ENCODE assay signal across 29 mouse cellular contexts in genomic region chr10:4177285-4177684, GRCm38 (mm10).
DNase-seq lines count a peak whose midpoint lies in the region; ATAC-seq and TF ChIP-seq lines count a peak whose summit lies in the region.
"Had no signal": no experiment of that assay in that cellular context is flagged by ENCODE, and none has a peak within 500 bp of the region (broad histone marks: within the 10 kb centered on the region; RNA-seq: fewer than 3 reads in every experiment).

No protein-coding gene starts in this region.

- 50% methylated on average over 4 of the region's 4 CpGs for WGBS in intestine, embryonic 14.5 days
- 57% methylated on average over 4 of the region's 4 CpGs for WGBS in intestine, postnatal 0 days
- WGBS in lung, embryonic 16.5 days = 44% methylated on average over 4 of the region's 4 CpGs
- 80% methylated on average over 4 of the region's 4 CpGs for WGBS in lung, adult 2 months
- 50% methylated on average over 4 of the region's 4 CpGs for WGBS in intestine, embryonic 15.5 days
- 52% methylated on average over 4 of the region's 4 CpGs for WGBS in stomach, embryonic 15.5 days

- peak overlapping the region; percentile 29; the same call in 1 of the 2 replicates for H3K27ac ChIP-seq in intestine, embryonic 14.5 days (ENCODE audit: low read depth)
- no peak overlapping the region for H3K27ac ChIP-seq in intestine, postnatal 0 days (ENCODE audit: low read depth, low read length)
- no peak overlapping the region; the same call in 1 of the 2 replicates for H3K27ac ChIP-seq in lung, embryonic 16.5 days (ENCODE audit: low read length)
- H3K27ac ChIP-seq in intestine, embryonic 15.5 days = no peak overlapping the region
- H3K27ac ChIP-seq in stomach, embryonic 15.5 days = peak overlapping the region; percentile 64
- H3K27ac ChIP-seq: embryonic facial prominence, embryonic 13.5 days; forebrain, embryonic 10.5 days; forebrain, embryonic 13.5 days; heart, adult 2 months; heart, embryonic 10.5 days; heart, embryonic 13.5 days; hindbrain, embryonic 14.5 days had no signal

- DNase-seq in intestine, embryonic 14.5 days (ENCODE audit: low spot score) = no peak
- no peak for DNase-seq in lung, adult 2 months
- DNase-seq in thymus, postnatal 10 days (ENCODE audit: low spot score in 2 of 2) = no peak
- DNase-seq: adrenal gland, adult 2 months; adrenal gland, postnatal 14 days; B cell, adult 2 months; cerebellum, adult 11 months; cerebellum, adult 2 months; cerebellum, adult 9-11 months; cerebellum, postnatal 25 days; gastrocnemius, postnatal 10 days; gastrocnemius, postnatal 36 days; heart, adult 2 months; heart, postnatal 14 days; heart, postnatal 4 days had no signal

- no peak for TF ChIP-seq POLR2A in lung, adult 2 months (IDR thresholded peaks at IDR 0.05; ENCODE audit: borderline replicate concordance, extremely low read depth, low read depth, low read length)

- ATAC-seq in intestine, embryonic 14.5 days (replicated peaks; ENCODE audit: low FRiP score, low TSS enrichment, low read depth) = no peak
- no peak for ATAC-seq in intestine, postnatal 0 days
- ATAC-seq in lung, embryonic 16.5 days (ENCODE audit: low read depth) = peak; percentile 78
- ATAC-seq in intestine, embryonic 15.5 days = peak; percentile 30; the same call in 1 of the 2 replicates
- no peak for ATAC-seq in stomach, embryonic 15.5 days (ENCODE audit: insufficient read depth, low FRiP score, low read depth)
- ATAC-seq: forebrain, embryonic 13.5 days; forebrain, embryonic 16.5 days; Patski had no signal

- no peaks in the 10 kb centered on the region for H3K27me3 ChIP-seq in intestine, embryonic 14.5 days (replicated peaks; ENCODE audit: control insufficient read depth, insufficient read depth, low read length)
- H3K27me3 ChIP-seq in intestine, postnatal 0 days (replicated peaks; ENCODE audit: control insufficient read depth, insufficient read depth, low read length) = no peaks in the 10 kb centered on the region
- no peaks in the 10 kb centered on the region for H3K27me3 ChIP-seq in lung, embryonic 16.5 days (ENCODE audit: control insufficient read depth, insufficient read depth, low read depth, low read length)
- H3K27me3 ChIP-seq in intestine, embryonic 15.5 days (replicated peaks) = no peaks in the 10 kb centered on the region
- no peaks in the 10 kb centered on the region for H3K27me3 ChIP-seq in stomach, embryonic 15.5 days (replicated peaks)
- H3K27me3 ChIP-seq: CH12.LX; embryonic facial prominence, embryonic 13.5 days; forebrain, embryonic 13.5 days; heart, embryonic 13.5 days; Patski had no signal

- H3K4me2 ChIP-seq in intestine, embryonic 14.5 days (ENCODE audit: low read length) = no peak overlapping the region
- no peak overlapping the region for H3K4me2 ChIP-seq in intestine, postnatal 0 days (replicated peaks; ENCODE audit: low read depth)
- H3K4me2 ChIP-seq in lung, embryonic 16.5 days (ENCODE audit: low read depth, low read length) = no peak overlapping the region
- no peak overlapping the region for H3K4me2 ChIP-seq in intestine, embryonic 15.5 days (replicated peaks)
- no peak overlapping the region for H3K4me2 ChIP-seq in stomach, embryonic 15.5 days
- H3K4me2 ChIP-seq: embryonic facial prominence, embryonic 13.5 days; forebrain, embryonic 13.5 days; heart, embryonic 13.5 days; hindbrain, embryonic 14.5 days had no signal

- no peak overlapping the region for H3K9ac ChIP-seq in intestine, embryonic 14.5 days (ENCODE audit: low read length)
- H3K9ac ChIP-seq in intestine, postnatal 0 days (ENCODE audit: low read depth, low read length) = no peak overlapping the region
- H3K9ac ChIP-seq in lung, embryonic 16.5 days (ENCODE audit: low read length) = no peak overlapping the region
- no peak overlapping the region for H3K9ac ChIP-seq in intestine, embryonic 15.5 days
- H3K9ac ChIP-seq in stomach, embryonic 15.5 days = no peak overlapping the region
- H3K9ac ChIP-seq: embryonic facial prominence, embryonic 13.5 days; forebrain, embryonic 13.5 days; heart, embryonic 13.5 days; hindbrain, embryonic 14.5 days had no signal

- H3K4me1 ChIP-seq in intestine, embryonic 14.5 days (replicated peaks; ENCODE audit: control insufficient read depth, insufficient read depth, low read length) = 0 out of 2 replicates have a peak, but pooled peaks cover 12% of the 10 kb centered on the region
- no peaks in the 10 kb centered on the region for H3K4me1 ChIP-seq in intestine, postnatal 0 days (replicated peaks; ENCODE audit: control insufficient read depth, insufficient read depth, low read length)
- peaks cover 16% of the 10 kb centered on the region for H3K4me1 ChIP-seq in lung, embryonic 16.5 days (replicated peaks; ENCODE audit: control insufficient read depth, insufficient read depth, low read length)
- no peaks in the 10 kb centered on the region; the same call in 1 of the 2 replicates for H3K4me1 ChIP-seq in lung, adult 2 months (ENCODE audit: control insufficient read depth, insufficient read depth, low read length)
- H3K4me1 ChIP-seq in intestine, embryonic 15.5 days (replicated peaks) = 0 out of 2 replicates have a peak, but pooled peaks cover 5% of the 10 kb centered on the region
- peaks cover 10% of the 10 kb centered on the region; the same call in 1 of the 2 replicates for H3K4me1 ChIP-seq in stomach, embryonic 15.5 days

- no peaks in the 10 kb centered on the region for H3K36me3 ChIP-seq in intestine, embryonic 14.5 days (ENCODE audit: control insufficient read depth, insufficient read depth, low read length)
- H3K36me3 ChIP-seq in intestine, postnatal 0 days (ENCODE audit: control insufficient read depth, insufficient read depth) = no peaks in the 10 kb centered on the region
- no peaks in the 10 kb centered on the region for H3K36me3 ChIP-seq in lung, embryonic 16.5 days (ENCODE audit: control insufficient read depth, insufficient read depth, low read length)
- no peaks in the 10 kb centered on the region for H3K36me3 ChIP-seq in intestine, embryonic 15.5 days
- H3K36me3 ChIP-seq in stomach, embryonic 15.5 days = no peaks in the 10 kb centered on the region
- H3K36me3 ChIP-seq: embryonic facial prominence, embryonic 13.5 days; forebrain, embryonic 10.5 days; G1E; heart, embryonic 10.5 days; heart, embryonic 13.5 days had no signal

- H3K9me3 ChIP-seq in intestine, embryonic 14.5 days (ENCODE audit: control insufficient read depth, low read length) = no peaks in the 10 kb centered on the region
- no peaks in the 10 kb centered on the region for H3K9me3 ChIP-seq in intestine, postnatal 0 days (ENCODE audit: control insufficient read depth)
- no peaks in the 10 kb centered on the region for H3K9me3 ChIP-seq in lung, embryonic 16.5 days (ENCODE audit: control insufficient read depth, low read length)
- no peaks in the 10 kb centered on the region for H3K9me3 ChIP-seq in intestine, embryonic 15.5 days
- H3K9me3 ChIP-seq in stomach, embryonic 15.5 days = no peaks in the 10 kb centered on the region
- H3K9me3 ChIP-seq: embryonic facial prominence, embryonic 13.5 days; forebrain, embryonic 10.5 days; forebrain, embryonic 13.5 days; G1E; heart, embryonic 10.5 days; heart, embryonic 13.5 days had no signal

- no peak for TF ChIP-seq CTCF in intestine, postnatal 0 days (IDR thresholded peaks at IDR 0.05; ENCODE audit: low read depth)
- no peak for TF ChIP-seq CTCF in lung, adult 2 months (IDR thresholded peaks at IDR 0.05; ENCODE audit: insufficient read depth, low read length)

- H3K4me3 ChIP-seq in intestine, embryonic 14.5 days (ENCODE audit: low read depth, low read length) = no peak overlapping the region
- no peak overlapping the region for H3K4me3 ChIP-seq in intestine, postnatal 0 days (ENCODE audit: low read depth, low read length)
- H3K4me3 ChIP-seq in lung, embryonic 16.5 days (ENCODE audit: low read length) = no peak overlapping the region
- H3K4me3 ChIP-seq in lung, adult 2 months (replicated peaks; ENCODE audit: extremely low read depth, low read depth, low read length) = no peak overlapping the region
- no peak overlapping the region for H3K4me3 ChIP-seq in intestine, embryonic 15.5 days (replicated peaks)
- H3K4me3 ChIP-seq in stomach, embryonic 15.5 days (replicated peaks) = no peak overlapping the region
- H3K4me3 ChIP-seq: embryonic facial prominence, embryonic 13.5 days; forebrain, embryonic 10.5 days; forebrain, embryonic 13.5 days; heart, adult 2 months; heart, embryonic 10.5 days; heart, embryonic 13.5 days had no signal

Comparison
In these comparisons a context has a peak if more than half of its experiments do, and no peak if none do; other contexts are left out.
1. ATAC-seq: peak in lung, embryonic 16.5 days (single experiment) and intestine, embryonic 15.5 days (single experiment); none in intestine, embryonic 14.5 days (single experiment), intestine, postnatal 0 days (single experiment) and stomach, embryonic 15.5 days (single experiment).
2. H3K27ac ChIP-seq: peak in intestine, embryonic 14.5 days (single experiment) and stomach, embryonic 15.5 days (single experiment); none in intestine, postnatal 0 days (single experiment), lung, embryonic 16.5 days (single experiment) and intestine, embryonic 15.5 days (single experiment).